Mouse (Mus musculus): ENCODE measurements at regions not wholly inside any gene's neighbourhood (a gene's known extent, or its start where the extent isn't known, plus 50 kb on each side); places are given as distances from the start of the nearest gene placed in this dataset.

GRCm38 (mm10) chr1:76392536-76392935 lies 846.5 kb downstream of the Slc4a3 start:
- TF ChIP-seq POLR2A (IDR thresholded peaks at IDR 0.05; ENCODE audit: low read depth, low read length) = no peak
- TF ChIP-seq CTCF (IDR thresholded peaks at IDR 0.05; ENCODE audit: extremely low read depth, insufficient read depth, insufficient read length, insufficient replicate concordance) = no peak

Measured in spleen, adult 2 months (tissue).